8 mouse cellular contexts compared by ENCODE assay signal in the genomic region with DNA sequence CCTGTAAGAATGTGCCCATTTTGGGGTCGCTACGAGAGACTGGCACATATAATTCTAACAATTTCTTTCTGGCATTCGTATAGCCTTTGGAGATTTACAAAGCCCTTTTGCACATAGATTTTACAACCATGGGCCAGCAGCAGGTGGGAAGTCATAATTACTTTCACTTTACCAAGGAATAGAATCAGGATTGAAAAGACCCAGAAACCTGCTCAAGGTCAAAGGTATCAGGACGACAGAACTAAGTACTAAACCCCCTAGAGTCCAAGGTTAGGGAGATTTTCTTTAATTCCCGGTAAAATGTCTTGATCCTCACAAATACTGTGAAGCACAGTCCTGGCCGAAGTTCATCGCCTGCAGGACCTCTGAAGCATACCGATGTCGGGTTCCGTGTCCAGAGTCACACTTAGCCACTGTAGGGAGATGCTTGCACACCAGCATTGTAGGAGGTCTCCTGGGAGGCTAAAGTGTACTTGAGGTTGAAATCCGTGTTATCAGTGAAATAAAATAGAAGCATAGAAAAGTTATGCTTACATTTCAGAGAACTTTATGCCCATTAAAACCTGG. TPM values are rescaled to one million over a fixed set of nuclear protein-coding genes. Genes with fewer than 3 reads are reported as not detected.
DNase-seq lines count a peak whose midpoint lies in the region; ATAC-seq and TF ChIP-seq lines count a peak whose summit lies in the region.

No protein-coding gene starts in this region.

- DNase-seq in adrenal gland, postnatal 36 days, result peak; percentile 17 to 31
- DNase-seq in adrenal gland, postnatal 25 days, result no peak
- no peak for DNase-seq in limb, embryonic 14.5 days (ENCODE audit: low spot score)
- DNase-seq in splenic B cell, adult 2 months (ENCODE audit: low read depth, low spot score), result peak; percentile 15
- DNase-seq in urinary bladder, postnatal 25 days (ENCODE audit: low spot score), result no peak
- DNase-seq in gastrocnemius, adult 8-10 months (ENCODE audit: low spot score in 2 of 2), result no peak

- peak; percentile 30 for ATAC-seq in common myeloid progenitor, adult 5-6 weeks (replicated peaks; ENCODE audit: low read depth, poor library complexity, severe bottlenecking)
- ATAC-seq in hindbrain, embryonic 13.5 days (ENCODE audit: low FRiP score), result no peak
- no peak for ATAC-seq in limb, embryonic 14.5 days (ENCODE audit: low FRiP score, low read depth)

- H3K27me3 ChIP-seq in hindbrain, embryonic 13.5 days, result no peaks in the 10 kb centered on the region
- no peaks in the 10 kb centered on the region for H3K27me3 ChIP-seq in limb, embryonic 14.5 days (ENCODE audit: control insufficient read depth, insufficient read depth, low read length)
- no peaks in the 10 kb centered on the region for H3K27me3 ChIP-seq in splenic B cell, adult 2 months (ENCODE audit: control insufficient read depth, insufficient read depth, low read length, poor library complexity, severe bottlenecking)

- peaks cover 20% of the 10 kb centered on the region for H3K4me1 ChIP-seq in hindbrain, embryonic 13.5 days (replicated peaks)
- peaks cover 19% of the 10 kb centered on the region for H3K4me1 ChIP-seq in limb, embryonic 14.5 days (ENCODE audit: control insufficient read depth, insufficient read depth, low read length)

- H3K9ac ChIP-seq in hindbrain, embryonic 13.5 days, result peak overlapping the region; percentile 65; the same call in 1 of the 2 replicates
- peak overlapping the region; percentile 55 for H3K9ac ChIP-seq in limb, embryonic 14.5 days (ENCODE audit: low read depth, low read length, severe bottlenecking)

- peak overlapping the region; percentile 61 for H3K4me2 ChIP-seq in hindbrain, embryonic 13.5 days
- H3K4me2 ChIP-seq in limb, embryonic 14.5 days (replicated peaks; ENCODE audit: low read depth, low read length, severe bottlenecking), result peak overlapping the region; percentile 79

- H3K27ac ChIP-seq in hindbrain, embryonic 13.5 days, result 0 out of 2 replicates have a peak overlapping the region, but pooled peaks have one; percentile 78
- no peak overlapping the region for H3K27ac ChIP-seq in limb, embryonic 14.5 days (replicated peaks; ENCODE audit: low read depth, low read length)

- TF ChIP-seq POLR2A in limb, embryonic 14.5 days (IDR thresholded peaks at IDR 0.05; ENCODE audit: borderline replicate concordance, extremely low read depth, insufficient read depth, insufficient read length), result no peak

- H3K9me3 ChIP-seq in hindbrain, embryonic 13.5 days, result no peaks in the 10 kb centered on the region
- no peaks in the 10 kb centered on the region for H3K9me3 ChIP-seq in limb, embryonic 14.5 days (ENCODE audit: control insufficient read depth, low read length)

- H3K4me3 ChIP-seq in hindbrain, embryonic 13.5 days, result peak overlapping the region; percentile 37
- H3K4me3 ChIP-seq in limb, embryonic 14.5 days (replicated peaks; ENCODE audit: low read length), result peak overlapping the region; percentile 50

- 37% methylated on average over 11 of the region's 11 CpGs for WGBS in hindbrain, embryonic 13.5 days
- 24% methylated on average over 11 of the region's 11 CpGs for WGBS in limb, embryonic 14.5 days

- no peaks in the 10 kb centered on the region for H3K36me3 ChIP-seq in hindbrain, embryonic 13.5 days
- H3K36me3 ChIP-seq in limb, embryonic 14.5 days (ENCODE audit: control insufficient read depth, insufficient read depth, low read length), result no peaks in the 10 kb centered on the region
- H3K36me3 ChIP-seq in splenic B cell, adult 2 months (ENCODE audit: control insufficient read depth, insufficient read depth, low read length, poor library complexity, severe bottlenecking), result no peaks in the 10 kb centered on the region

RNA-seq across cellular contexts. Expression of gene Tmem238l, which starts 28.8 kb away (rescaled TPM):
- not detected for total RNA-seq in adrenal gland, postnatal 36 days (2021)
- not detected in 2 replicates for total RNA-seq in adrenal gland, postnatal 25 days (2021)
- total RNA-seq in common myeloid progenitor, adult 5-6 weeks (2017), result not detected in 2 replicates
- polyA plus RNA-seq in hindbrain, embryonic 13.5 days (2015; fragmentation: Nextera tagmentation; extraction: Ambion mirVana), result not detected in 2 replicates
- not detected in 2 replicates for polyA plus RNA-seq in limb, embryonic 14.5 days (2012; rRNA removed)
- not detected in 2 replicates for polyA plus RNA-seq in limb, embryonic 14.5 days (2014; fragmentation: Nextera tagmentation; extraction: Ambion mirVana)
- total RNA-seq in gastrocnemius, adult 8-10 months (2022), result not detected

RNA-seq across cellular contexts. Expression of gene Tmem220, which starts 39.7 kb away (rescaled TPM):
- total RNA-seq in adrenal gland, postnatal 36 days (2021), result 10 to 100 TPM in 1 of 2 experiments, 1 to 10 TPM in 1; 5.8 to 10.2 TPM
- total RNA-seq in adrenal gland, postnatal 25 days (2021), result 6.8 and 7.0 TPM in 2 replicates
- total RNA-seq in common myeloid progenitor, adult 5-6 weeks (2017), result 2.3 TPM in 1 of 2 replicates, not detected in the other
- polyA plus RNA-seq in hindbrain, embryonic 13.5 days (2015; fragmentation: Nextera tagmentation; extraction: Ambion mirVana), result 0.93 and 1.0 TPM in 2 replicates
- polyA plus RNA-seq in limb, embryonic 14.5 days (2012; rRNA removed), result 1.6 and 1.7 TPM in 2 replicates
- 0.82 and 1.2 TPM in 2 replicates for polyA plus RNA-seq in limb, embryonic 14.5 days (2014; fragmentation: Nextera tagmentation; extraction: Ambion mirVana)
- 1 to 10 TPM in 2 of 4 experiments, under 1 TPM in 2; 0.65 to 1.2 (median 0.90) TPM for total RNA-seq in gastrocnemius, adult 8-10 months (2022)

Comparison
In these comparisons a context has a peak if more than half of its experiments do, and no peak if none do; other contexts are left out.
1. DNase-seq: peak in adrenal gland, postnatal 36 days (2 of 2) and splenic B cell, adult 2 months (single experiment); none in adrenal gland, postnatal 25 days (single experiment), limb, embryonic 14.5 days (single experiment), urinary bladder, postnatal 25 days (single experiment) and gastrocnemius, adult 8-10 months (0 of 2).